Mouse (Mus musculus): Measurements from ENCODE around the gene Gm45837. TPM values are rescaled to one million over a fixed set of nuclear protein-coding genes. Genes with fewer than 3 reads are reported as not detected.
A peak's percentile ranks its signal among the peaks of the same experiment; 100 is the strongest.

Gm45837 gene
- polyA plus RNA-seq, 1 experiment from 2014 or later: 3.9 TPM

GRCm38 (mm10) chr7:101415512-101416100 lies 4.9 kb downstream of the Gm45837 start:
- Histone ChIP-seq H3K27me3 (replicated peaks; ENCODE audit: control insufficient read depth, insufficient read depth, low read length) (peaks cover 6% of the 10 kb centered on the region; the same call in 1 of the 2 replicates), H3K27ac (ENCODE audit: low read depth) (no peak overlapping the region), H3K36me3 (ENCODE audit: control insufficient read depth, insufficient read depth, low read length) (peaks cover 27% of the 10 kb centered on the region), H3K9ac (ENCODE audit: low read length) (no peak overlapping the region), H3K4me2 (ENCODE audit: low read length) (no peak overlapping the region), H3K9me3 (ENCODE audit: control insufficient read depth, low read length) (no peaks in the 10 kb centered on the region), H3K4me1 (replicated peaks; ENCODE audit: control insufficient read depth, insufficient read depth, low read length) (peaks cover 16% of the 10 kb centered on the region), H3K4me3 (ENCODE audit: low read depth, low read length) (no peak overlapping the region)
- 47% methylated on average over 8 of the region's 8 CpGs for WGBS
- no peak for DNase-seq (ENCODE audit: low spot score)
- ATAC-seq (replicated peaks; ENCODE audit: low FRiP score, low TSS enrichment, low read depth): 0 out of 2 replicates have a peak, but pooled peaks have one; percentile 5

DNA sequence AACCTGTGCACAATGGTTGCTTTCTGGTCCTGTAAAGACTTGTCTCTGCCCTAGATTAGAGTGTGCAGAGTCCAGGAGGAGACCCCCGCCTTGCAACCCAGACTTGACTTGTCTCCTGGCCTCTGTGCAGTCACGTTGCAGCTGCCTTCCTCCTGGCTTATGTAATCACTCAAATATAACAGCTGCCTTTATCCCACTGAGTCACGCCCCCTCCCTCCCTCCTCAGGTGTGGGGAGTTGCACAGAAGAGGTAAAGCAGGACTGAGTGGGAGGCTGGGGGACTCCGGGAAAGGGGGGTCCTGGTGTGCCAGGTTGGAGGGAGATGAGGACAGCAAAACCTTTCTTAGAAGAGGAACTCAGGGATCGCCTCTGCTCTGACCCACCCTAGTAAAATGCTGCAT lies 5.7 kb downstream of the Gm45837 start:
- peaks cover 20% of the 10 kb centered on the region for H3K36me3 ChIP-seq (ENCODE audit: control insufficient read depth, insufficient read depth, low read length)
- no peaks in the 10 kb centered on the region for H3K9me3 ChIP-seq (ENCODE audit: control insufficient read depth, low read length)
- no peak overlapping the region for H3K9ac ChIP-seq (ENCODE audit: low read length)
- H3K27me3 ChIP-seq (replicated peaks; ENCODE audit: control insufficient read depth, insufficient read depth, low read length): peaks cover 6% of the 10 kb centered on the region; the same call in 1 of the 2 replicates
- H3K4me3 ChIP-seq (ENCODE audit: low read depth, low read length): no peak overlapping the region
- peaks cover 16% of the 10 kb centered on the region for H3K4me1 ChIP-seq (replicated peaks; ENCODE audit: control insufficient read depth, insufficient read depth, low read length)
- no peak overlapping the region for H3K4me2 ChIP-seq (ENCODE audit: low read length)
- ATAC-seq (replicated peaks; ENCODE audit: low FRiP score, low TSS enrichment, low read depth) (no peak), DNase-seq (ENCODE audit: low spot score) (no peak)
- 48% methylated on average over 5 of the region's 5 CpGs for WGBS
- no peak overlapping the region for H3K27ac ChIP-seq (ENCODE audit: low read depth)

DNA sequence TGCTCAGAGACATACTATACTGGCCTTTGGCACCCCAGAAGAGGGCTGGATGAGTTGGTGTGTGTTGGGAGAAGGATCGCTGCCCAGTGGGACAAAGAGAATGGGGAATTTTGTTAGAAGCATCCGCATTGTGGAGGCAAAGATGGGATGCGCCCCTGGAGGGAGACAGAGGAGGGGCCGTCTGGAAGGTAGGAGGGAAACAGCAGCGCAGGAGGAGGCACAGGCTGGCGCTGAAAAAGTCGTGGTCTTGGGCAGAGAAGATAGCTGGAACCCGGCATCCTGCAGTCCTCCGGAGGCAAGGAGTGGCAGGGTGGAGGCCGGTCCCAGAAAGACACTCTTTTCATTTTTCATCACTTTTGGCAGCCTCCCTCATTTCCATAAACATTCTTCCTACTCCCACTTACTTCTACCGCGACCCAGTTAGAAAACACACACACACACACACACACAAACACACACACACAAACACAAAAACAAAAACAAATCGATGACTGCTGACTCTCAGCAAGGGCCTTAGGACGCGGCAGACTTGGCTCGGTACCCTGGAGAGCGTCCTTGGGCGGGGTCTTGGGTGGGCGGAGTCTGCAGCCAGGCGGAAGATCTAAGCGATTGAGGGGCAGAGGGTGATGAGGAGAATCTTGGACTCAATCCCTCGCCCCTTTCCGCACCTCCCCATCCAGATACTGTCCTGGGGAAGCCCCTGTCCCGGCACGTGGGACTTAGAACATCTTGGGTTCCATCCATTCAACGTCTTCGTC lies 8.5 kb downstream of the Gm45837 start:
- no peaks in the 10 kb centered on the region for H3K9me3 ChIP-seq (ENCODE audit: control insufficient read depth, low read length)
- no peak overlapping the region for H3K4me2 ChIP-seq (ENCODE audit: low read length)
- no peak overlapping the region for H3K9ac ChIP-seq (ENCODE audit: low read length)
- peak; percentile 75 for DNase-seq (ENCODE audit: low spot score)
- peaks cover 4% of the 10 kb centered on the region; the same call in 1 of the 2 replicates for H3K36me3 ChIP-seq (ENCODE audit: control insufficient read depth, insufficient read depth, low read length)
- no peak for ATAC-seq (replicated peaks; ENCODE audit: low FRiP score, low TSS enrichment, low read depth)
- 6% methylated on average over 27 of the region's 27 CpGs for WGBS
- H3K27ac ChIP-seq (ENCODE audit: low read depth): no peak overlapping the region
- no peak overlapping the region for H3K4me3 ChIP-seq (ENCODE audit: low read depth, low read length)
- peaks cover 6% of the 10 kb centered on the region; the same call in 1 of the 2 replicates for H3K27me3 ChIP-seq (replicated peaks; ENCODE audit: control insufficient read depth, insufficient read depth, low read length)
- H3K4me1 ChIP-seq (replicated peaks; ENCODE audit: control insufficient read depth, insufficient read depth, low read length): peaks cover 14% of the 10 kb centered on the region

GRCm38 (mm10) chr7:101421529-101421928 lies 10.8 kb downstream of the Gm45837 start, which contains the start of gene Pde2a:
Pde2a (plus strand) TSS chr7:101421691.
- Histone ChIP-seq H3K4me3 (ENCODE audit: low read depth, low read length) (no peak within 1 kb of the TSS), H3K27ac (ENCODE audit: low read depth) (no peak within 1 kb of the TSS), H3K9ac (ENCODE audit: low read length) (no peak within 1 kb of the TSS), H3K9me3 (ENCODE audit: control insufficient read depth, low read length) (no peaks in the 10 kb centered on the region), H3K4me1 (replicated peaks; ENCODE audit: control insufficient read depth, insufficient read depth, low read length) (no peaks in the 10 kb centered on the region), H3K36me3 (ENCODE audit: control insufficient read depth, insufficient read depth, low read length) (no peaks in the 10 kb centered on the region), H3K4me2 (ENCODE audit: low read length) (no peak within 1 kb of the TSS), H3K27me3 (replicated peaks; ENCODE audit: control insufficient read depth, insufficient read depth, low read length) (peaks cover 6% of the 10 kb centered on the region; the same call in 1 of the 2 replicates)
- 16% methylated on average over 6 of the region's 6 CpGs for WGBS
- DNase-seq (ENCODE audit: low spot score) (no peak), ATAC-seq (replicated peaks; ENCODE audit: low FRiP score, low TSS enrichment, low read depth) (no peak)

DNA sequence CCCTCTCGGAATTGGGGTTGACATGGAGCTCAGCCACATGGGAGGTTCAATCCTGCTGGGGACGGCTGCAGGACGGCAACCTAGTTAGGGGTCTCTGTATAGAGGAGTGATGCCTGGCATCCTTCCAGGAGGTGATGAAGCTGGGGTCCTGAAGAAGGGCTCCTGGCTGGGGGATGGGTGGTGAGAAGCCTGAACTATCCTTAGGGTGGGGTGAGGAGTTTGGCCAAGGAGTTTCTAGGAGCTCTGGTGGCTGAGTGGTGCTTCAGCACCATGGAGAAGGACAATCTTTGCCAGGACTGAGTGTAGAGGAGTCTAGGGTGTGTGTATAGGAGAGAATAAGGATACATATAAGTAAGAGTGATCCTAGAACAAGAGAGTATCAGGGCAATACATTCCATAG lies 11.4 kb downstream of the Gm45837 start:
- H3K27ac ChIP-seq (ENCODE audit: low read depth): no peak overlapping the region
- H3K9me3 ChIP-seq (ENCODE audit: control insufficient read depth, low read length): no peaks in the 10 kb centered on the region
- no peaks in the 10 kb centered on the region for H3K4me1 ChIP-seq (replicated peaks; ENCODE audit: control insufficient read depth, insufficient read depth, low read length)
- 36% methylated on average over 3 of the region's 3 CpGs for WGBS
- ATAC-seq (replicated peaks; ENCODE audit: low FRiP score, low TSS enrichment, low read depth) (0 out of 2 replicates have a peak, but pooled peaks have one; percentile 28), DNase-seq (ENCODE audit: low spot score) (peak; percentile 66)
- peaks cover 6% of the 10 kb centered on the region; the same call in 1 of the 2 replicates for H3K27me3 ChIP-seq (replicated peaks; ENCODE audit: control insufficient read depth, insufficient read depth, low read length)
- H3K36me3 ChIP-seq (ENCODE audit: control insufficient read depth, insufficient read depth, low read length): no peaks in the 10 kb centered on the region
- H3K4me3 ChIP-seq (ENCODE audit: low read depth, low read length): no peak overlapping the region
- H3K9ac ChIP-seq (ENCODE audit: low read length): no peak overlapping the region
- no peak overlapping the region for H3K4me2 ChIP-seq (ENCODE audit: low read length)

DNA sequence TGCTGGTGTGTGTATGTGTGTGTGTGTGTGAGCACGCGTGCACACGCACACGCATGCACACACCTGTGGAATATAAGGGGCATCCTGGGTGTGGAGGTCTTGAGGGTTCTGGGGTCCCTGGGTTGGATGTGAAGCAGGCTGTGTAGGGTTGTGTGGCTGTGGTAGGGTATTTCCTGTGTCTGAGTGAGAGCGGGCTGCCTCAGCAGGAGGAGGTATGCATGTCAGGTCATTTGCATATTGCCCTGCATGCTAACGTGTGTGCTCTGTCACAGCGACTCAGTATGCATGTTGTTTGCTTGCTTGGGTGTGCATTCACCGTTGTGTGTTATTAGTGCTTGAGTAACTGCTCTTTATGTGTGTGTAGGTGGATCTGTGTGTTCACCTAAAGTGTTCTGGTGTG lies 12.0 kb downstream of the Gm45837 start:
- no peak for DNase-seq (ENCODE audit: low spot score)
- Histone ChIP-seq H3K36me3 (ENCODE audit: control insufficient read depth, insufficient read depth, low read length) (no peaks in the 10 kb centered on the region), H3K4me2 (ENCODE audit: low read length) (no peak overlapping the region), H3K27me3 (replicated peaks; ENCODE audit: control insufficient read depth, insufficient read depth, low read length) (peaks cover 2% of the 10 kb centered on the region; the same call in 1 of the 2 replicates), H3K27ac (ENCODE audit: low read depth) (no peak overlapping the region), H3K4me1 (replicated peaks; ENCODE audit: control insufficient read depth, insufficient read depth, low read length) (no peaks in the 10 kb centered on the region), H3K4me3 (ENCODE audit: low read depth, low read length) (no peak overlapping the region), H3K9ac (ENCODE audit: low read length) (no peak overlapping the region), H3K9me3 (ENCODE audit: control insufficient read depth, low read length) (no peaks in the 10 kb centered on the region)
- no peak; the same call in 1 of the 2 replicates for ATAC-seq (replicated peaks; ENCODE audit: low FRiP score, low TSS enrichment, low read depth)
- 83% methylated on average over 8 of the region's 8 CpGs for WGBS

- Histone ChIP-seq H3K9me3 (ENCODE audit: control insufficient read depth, low read length) (no peaks in the 10 kb centered on the region), H3K36me3 (ENCODE audit: control insufficient read depth, insufficient read depth, low read length) (no peaks in the 10 kb centered on the region), H3K9ac (ENCODE audit: low read length) (no peak overlapping the region), H3K27me3 (replicated peaks; ENCODE audit: control insufficient read depth, insufficient read depth, low read length) (no peaks in the 10 kb centered on the region), H3K4me2 (ENCODE audit: low read length) (no peak overlapping the region), H3K4me3 (ENCODE audit: low read depth, low read length) (no peak overlapping the region), H3K4me1 (replicated peaks; ENCODE audit: control insufficient read depth, insufficient read depth, low read length) (no peaks in the 10 kb centered on the region), H3K27ac (ENCODE audit: low read depth) (no peak overlapping the region)
- DNase-seq (ENCODE audit: low spot score) (no peak), ATAC-seq (replicated peaks; ENCODE audit: low FRiP score, low TSS enrichment, low read depth) (no peak)
- WGBS: 70% methylated on average over 6 of the region's 6 CpGs
These were observed 13.3 kb downstream of the Gm45837 start for GRCm38 (mm10) chr7:101423970-101424369.

GRCm38 (mm10) chr7:101426692-101427091 lies 16.0 kb downstream of the Gm45837 start:
- no peak for ATAC-seq (replicated peaks; ENCODE audit: low FRiP score, low TSS enrichment, low read depth)
- Histone ChIP-seq H3K4me2 (ENCODE audit: low read length) (no peak overlapping the region), H3K4me1 (replicated peaks; ENCODE audit: control insufficient read depth, insufficient read depth, low read length) (no peaks in the 10 kb centered on the region), H3K27me3 (replicated peaks; ENCODE audit: control insufficient read depth, insufficient read depth, low read length) (no peaks in the 10 kb centered on the region), H3K4me3 (ENCODE audit: low read depth, low read length) (no peak overlapping the region), H3K9me3 (ENCODE audit: control insufficient read depth, low read length) (no peaks in the 10 kb centered on the region), H3K9ac (ENCODE audit: low read length) (no peak overlapping the region), H3K36me3 (ENCODE audit: control insufficient read depth, insufficient read depth, low read length) (no peaks in the 10 kb centered on the region), H3K27ac (ENCODE audit: low read depth) (no peak overlapping the region)
- 67% methylated on average over 8 of the region's 8 CpGs for WGBS
- no peak for DNase-seq (ENCODE audit: low spot score)
